Comparison of ENCODE assay signal across 12 mouse cellular contexts in genomic region chr2:127313878-127314277, GRCm38 (mm10). TPM values are rescaled to one million over a fixed set of nuclear protein-coding genes. Genes with fewer than 3 reads are reported as not detected.
DNase-seq lines count a peak whose midpoint lies in the region; ATAC-seq lines count a peak whose summit lies in the region.
"Had no signal": no experiment of that assay in that cellular context is flagged by ENCODE, and none has a peak within 500 bp of the region (broad histone marks: within the 10 kb centered on the region; RNA-seq: fewer than 3 reads in every experiment).

No protein-coding gene starts in this region.

- no peaks in the 10 kb centered on the region for H3K36me3 ChIP-seq in kidney, embryonic 14.5 days (ENCODE audit: control insufficient read depth, insufficient read depth, low read length)
- no peaks in the 10 kb centered on the region for H3K36me3 ChIP-seq in neural tube, embryonic 13.5 days
- H3K36me3 ChIP-seq: embryonic facial prominence, embryonic 13.5 days; midbrain, embryonic 12.5 days had no signal

- H3K27ac ChIP-seq in kidney, embryonic 14.5 days (ENCODE audit: low read depth, low read length): 0 out of 2 replicates have a peak overlapping the region, but pooled peaks have one; percentile 2
- H3K27ac ChIP-seq in neural tube, embryonic 13.5 days (replicated peaks): 0 out of 2 replicates have a peak overlapping the region, but pooled peaks have one; percentile 52
- H3K27ac ChIP-seq: embryonic facial prominence, embryonic 13.5 days; midbrain, embryonic 12.5 days had no signal

- H3K27me3 ChIP-seq in kidney, embryonic 14.5 days (ENCODE audit: control insufficient read depth, insufficient read depth, low read length): no peaks in the 10 kb centered on the region
- H3K27me3 ChIP-seq in neural tube, embryonic 13.5 days: no peaks in the 10 kb centered on the region
- H3K27me3 ChIP-seq: embryonic facial prominence, embryonic 13.5 days; midbrain, embryonic 12.5 days had no signal

- H3K4me3 ChIP-seq in kidney, embryonic 14.5 days (ENCODE audit: low read length): no peak overlapping the region
- no peak overlapping the region for H3K4me3 ChIP-seq in neural tube, embryonic 13.5 days
- H3K4me3 ChIP-seq: embryonic facial prominence, embryonic 13.5 days; midbrain, embryonic 12.5 days had no signal

- no peak overlapping the region for H3K4me2 ChIP-seq in kidney, embryonic 14.5 days (replicated peaks; ENCODE audit: low read depth, low read length)
- no peak overlapping the region for H3K4me2 ChIP-seq in neural tube, embryonic 13.5 days
- H3K4me2 ChIP-seq: embryonic facial prominence, embryonic 13.5 days; midbrain, embryonic 12.5 days had no signal

- ATAC-seq in CD4-positive, CD25-positive, alpha-beta regulatory T cell, adult 4 months: no peak
- 0 out of 2 replicates have a peak, but pooled peaks have one; percentile 12 for ATAC-seq in kidney, embryonic 14.5 days (ENCODE audit: low FRiP score, low TSS enrichment)
- ATAC-seq in neural tube, embryonic 13.5 days (ENCODE audit: low read depth): no peak

- DNase-seq in CD4-positive, CD25-positive, alpha-beta regulatory T cell, adult 2 months (ENCODE audit: low read depth, low spot score): peak; percentile 34
- DNase-seq in kidney, postnatal 25 days: no peak
- no peak for DNase-seq in neural tube, embryonic 10.5 days (ENCODE audit: extremely low spot score, low spot score)
- peak; percentile 47 for DNase-seq in thymus, postnatal 14 days
- DNase-seq in yolk sac, embryonic 10.5 days (ENCODE audit: low spot score): no peak

- WGBS in kidney, embryonic 14.5 days: 64% methylated on average over 4 of the region's 4 CpGs
- WGBS in neural tube, embryonic 13.5 days: 54% methylated on average over 4 of the region's 4 CpGs

- no peaks in the 10 kb centered on the region for H3K4me1 ChIP-seq in kidney, embryonic 14.5 days (ENCODE audit: control insufficient read depth, insufficient read depth, low read length)
- no peaks in the 10 kb centered on the region for H3K4me1 ChIP-seq in neural tube, embryonic 13.5 days (replicated peaks)
- H3K4me1 ChIP-seq: embryonic facial prominence, embryonic 13.5 days; midbrain, embryonic 12.5 days had no signal

- H3K9me3 ChIP-seq in kidney, embryonic 14.5 days (ENCODE audit: control insufficient read depth, low read length): no peaks in the 10 kb centered on the region
- H3K9me3 ChIP-seq in neural tube, embryonic 13.5 days: no peaks in the 10 kb centered on the region
- H3K9me3 ChIP-seq: embryonic facial prominence, embryonic 13.5 days; midbrain, embryonic 12.5 days had no signal

- no peak overlapping the region for H3K9ac ChIP-seq in kidney, embryonic 14.5 days (ENCODE audit: low read depth, low read length)
- H3K9ac ChIP-seq in neural tube, embryonic 13.5 days: no peak overlapping the region
- H3K9ac ChIP-seq: embryonic facial prominence, embryonic 13.5 days; midbrain, embryonic 12.5 days had no signal

RNA-seq across cellular contexts. Expression of gene Dusp2, which starts 22.1 kb away (rescaled TPM):
- 10 to 100 TPM; 20.1 to 45.4 TPM for polyA plus RNA-seq in CD4-positive, CD25-positive, alpha-beta regulatory T cell, adult 4 months (2017; shearing (Covaris generic))
- polyA plus RNA-seq in kidney, embryonic 14.5 days (2014; fragmentation: Nextera tagmentation; extraction: Ambion mirVana): 13.0 and 14.2 TPM in 2 replicates
- 7.5 and 9.1 TPM in 2 replicates for polyA plus RNA-seq in neural tube, embryonic 13.5 days (2015; fragmentation: Nextera tagmentation; extraction: Ambion mirVana)

RNA-seq across cellular contexts. Expression of gene Astl, which starts 24.6 kb away (rescaled TPM):
- under 1 TPM; 0.22 to 0.42 TPM for polyA plus RNA-seq in CD4-positive, CD25-positive, alpha-beta regulatory T cell, adult 4 months (2017; shearing (Covaris generic))
- not detected in 2 replicates for polyA plus RNA-seq in kidney, embryonic 14.5 days (2014; fragmentation: Nextera tagmentation; extraction: Ambion mirVana)
- polyA plus RNA-seq in neural tube, embryonic 13.5 days (2015; fragmentation: Nextera tagmentation; extraction: Ambion mirVana): not detected in 2 replicates
- polyA plus RNA-seq: brain, embryonic 14.5 days; midbrain, embryonic 12.5 days; stomach, embryonic 14.5 days had no signal

RNA-seq across cellular contexts. Expression of gene Stard7, which starts 43.9 kb away (rescaled TPM):
- 10 to 100 TPM; 28.4 to 32.1 TPM for polyA plus RNA-seq in CD4-positive, CD25-positive, alpha-beta regulatory T cell, adult 4 months (2017; shearing (Covaris generic))
- 53.0 and 102 TPM in 2 replicates for polyA plus RNA-seq in kidney, embryonic 14.5 days (2014; fragmentation: Nextera tagmentation; extraction: Ambion mirVana)
- 71.7 and 78.6 TPM in 2 replicates for polyA plus RNA-seq in neural tube, embryonic 13.5 days (2015; fragmentation: Nextera tagmentation; extraction: Ambion mirVana)

RNA-seq across cellular contexts. Expression of gene Adra2b, which starts 49.1 kb away (rescaled TPM):
- polyA plus RNA-seq in CD4-positive, CD25-positive, alpha-beta regulatory T cell, adult 4 months (2017; shearing (Covaris generic)): not detected
- 0.69 and 1.8 TPM in 2 replicates for polyA plus RNA-seq in kidney, embryonic 14.5 days (2014; fragmentation: Nextera tagmentation; extraction: Ambion mirVana)
- polyA plus RNA-seq in neural tube, embryonic 13.5 days (2015; fragmentation: Nextera tagmentation; extraction: Ambion mirVana): 0.32 and 0.45 TPM in 2 replicates

Comparison
In these comparisons a context has a peak if more than half of its experiments do, and no peak if none do; other contexts are left out.
1. DNase-seq: peak in CD4-positive, CD25-positive, alpha-beta regulatory T cell, adult 2 months (single experiment) and thymus, postnatal 14 days (single experiment); none in kidney, postnatal 25 days (0 of 2), neural tube, embryonic 10.5 days (single experiment) and yolk sac, embryonic 10.5 days (single experiment).